Mouse (Mus musculus) adrenal gland (tissue): ENCODE measurements around the gene Dysf.

Experiments
- intact Hi-C: fragments of 180-260 bp; cut with DNase I; formaldehyde crosslinking; loops from one replicate; pipeline ENCODE4 v1.15.1; 2025

Dysf gene

GRCm38 (mm10) chr6:84156481-84157025 is 148.2 kb downstream of the Dysf start:
- intact Hi-C loops, result no loop called here

GRCm38 (mm10) chr6:84159046-84159445 is 150.7 kb downstream of the Dysf start:
- intact Hi-C loops, result no loop called here

GRCm38 (mm10) chr6:84167612-84168011 is 159.2 kb downstream of the Dysf start:
- intact Hi-C loops, result no loop called here

DNA sequence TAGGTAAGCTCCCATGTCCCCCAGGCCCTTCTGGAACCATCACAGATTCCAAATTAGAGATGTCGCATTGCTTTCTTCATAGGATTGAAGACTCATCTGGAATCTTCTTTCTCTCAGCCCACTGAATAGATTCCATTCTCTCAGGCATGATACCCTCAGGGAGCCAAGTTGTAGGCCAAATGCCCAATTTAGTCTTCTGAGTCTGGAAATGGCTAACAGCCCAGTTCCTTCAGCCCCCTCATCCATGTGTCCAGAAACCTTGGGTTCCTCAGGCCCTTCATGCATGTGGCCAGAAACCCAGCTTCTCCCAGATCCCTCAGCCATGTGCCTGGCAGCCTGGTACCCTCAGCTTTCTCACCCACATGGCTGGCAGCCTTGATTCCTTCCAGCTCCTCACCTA is 160.2 kb downstream of the Dysf start:
- intact Hi-C loops, result no loop called here

DNA sequence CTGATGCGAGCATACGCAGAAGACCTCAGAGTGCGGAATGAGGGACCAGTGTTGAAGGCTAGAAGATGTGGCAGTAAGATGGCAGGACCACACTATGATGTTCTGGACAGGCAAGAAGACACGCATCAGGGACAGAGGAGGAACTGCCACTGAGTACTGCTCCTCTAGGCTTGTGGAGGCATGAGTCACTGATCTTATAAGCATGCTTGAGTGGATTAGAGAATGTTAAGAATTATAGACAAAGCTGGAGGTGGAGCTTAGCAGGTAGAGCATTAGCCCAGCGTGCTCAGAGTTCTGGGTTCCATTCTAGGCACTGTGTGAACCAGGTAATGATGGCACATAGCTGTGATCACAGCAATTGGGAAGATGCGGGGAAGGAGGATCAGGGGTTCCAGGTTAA is 165.2 kb downstream of the Dysf start:
- intact Hi-C loops, result no loop called here

- intact Hi-C loops, result no loop called here
Observed at GRCm38 (mm10) chr6:84178776-84179405, 170.5 kb downstream of the Dysf start.

- intact Hi-C loops, result no loop called here
Observed at GRCm38 (mm10) chr6:84181452-84181851, 173.1 kb downstream of the Dysf start.

GRCm38 (mm10) chr6:84191656-84192250 is 183.4 kb downstream of the Dysf start:
- intact Hi-C loops, result no loop called here

GRCm38 (mm10) chr6:84196511-84196910 is 188.1 kb downstream of the Dysf start:
- intact Hi-C loops, result no loop called here

GRCm38 (mm10) chr6:84197811-84198213 is 189.4 kb downstream of the Dysf start:
- intact Hi-C loops, result no loop called here

DNA sequence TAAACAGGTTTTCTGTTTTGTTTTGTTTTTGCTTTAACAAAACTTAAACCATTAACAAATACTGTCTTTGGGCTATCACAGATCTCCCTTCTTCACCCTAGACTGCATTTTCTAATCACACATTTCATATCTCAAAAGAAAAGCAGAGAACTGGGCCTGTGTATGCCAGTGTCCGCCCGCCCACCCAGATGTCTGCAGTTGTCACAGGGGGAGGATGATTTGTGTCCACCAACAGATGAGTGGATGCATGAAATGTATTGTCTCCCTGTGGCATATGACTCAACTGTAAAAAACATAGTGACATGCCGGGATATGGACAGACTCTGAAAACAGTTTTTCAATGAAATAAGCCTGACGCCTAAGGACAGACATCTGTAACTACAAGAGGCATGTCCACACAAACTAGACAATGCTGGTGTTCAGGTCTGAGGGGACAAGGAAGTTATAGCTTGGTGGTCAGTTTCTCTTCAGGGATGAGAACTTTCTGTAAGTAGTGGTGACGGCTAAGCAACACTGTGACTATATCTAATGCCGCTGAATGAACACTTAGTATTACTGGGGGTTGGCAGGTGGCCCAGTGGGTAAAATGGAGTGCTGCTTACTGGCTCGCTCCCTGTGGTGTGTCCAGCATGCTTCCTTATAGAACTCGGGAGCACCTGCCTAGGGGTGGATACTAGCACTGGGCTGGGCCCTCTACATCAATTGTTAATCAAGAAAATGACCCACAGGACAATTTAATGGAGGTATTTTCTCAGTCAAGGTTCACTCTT is 193.5 kb downstream of the Dysf start:
- intact Hi-C loops, result no loop called here

GRCm38 (mm10) chr6:84205611-84206010 is 197.2 kb downstream of the Dysf start:
- intact Hi-C loops, result no loop called here

DNA sequence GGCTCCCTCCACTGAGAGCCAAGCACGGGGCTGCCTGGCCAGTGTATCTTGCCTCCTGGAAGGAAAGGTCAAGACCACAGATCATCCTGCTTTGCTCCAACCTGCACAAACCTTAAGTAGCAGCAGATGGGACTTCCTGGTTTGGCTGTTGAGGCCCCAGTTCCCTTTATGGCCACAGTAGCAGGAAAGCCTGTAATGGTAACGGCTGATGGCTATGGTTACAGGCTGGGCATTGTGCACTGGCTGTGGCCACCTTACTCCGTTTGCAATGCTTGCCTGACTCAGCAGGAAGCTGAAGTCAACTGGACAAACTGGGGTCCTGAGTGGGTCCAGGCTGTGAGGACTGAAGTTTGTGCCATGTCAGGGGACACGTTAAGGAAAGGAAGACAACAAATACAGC is 200.2 kb downstream of the Dysf start:
- intact Hi-C loops, result no loop called here

- intact Hi-C loops, result no loop called here
Observed at GRCm38 (mm10) chr6:84209736-84210434, 201.5 kb downstream of the Dysf start.

- intact Hi-C loops, result no loop called here
Observed at GRCm38 (mm10) chr6:84211473-84211872, 203.1 kb downstream of the Dysf start.

GRCm38 (mm10) chr6:84213101-84213500 is 204.7 kb downstream of the Dysf start:
- intact Hi-C loops, result no loop called here

- intact Hi-C loops, result no loop called here
Observed at GRCm38 (mm10) chr6:84217216-84217933, 209.0 kb downstream of the Dysf start.

GRCm38 (mm10) chr6:84219119-84219518 is 210.7 kb downstream of the Dysf start:
- intact Hi-C loops, result no loop called here

DNA sequence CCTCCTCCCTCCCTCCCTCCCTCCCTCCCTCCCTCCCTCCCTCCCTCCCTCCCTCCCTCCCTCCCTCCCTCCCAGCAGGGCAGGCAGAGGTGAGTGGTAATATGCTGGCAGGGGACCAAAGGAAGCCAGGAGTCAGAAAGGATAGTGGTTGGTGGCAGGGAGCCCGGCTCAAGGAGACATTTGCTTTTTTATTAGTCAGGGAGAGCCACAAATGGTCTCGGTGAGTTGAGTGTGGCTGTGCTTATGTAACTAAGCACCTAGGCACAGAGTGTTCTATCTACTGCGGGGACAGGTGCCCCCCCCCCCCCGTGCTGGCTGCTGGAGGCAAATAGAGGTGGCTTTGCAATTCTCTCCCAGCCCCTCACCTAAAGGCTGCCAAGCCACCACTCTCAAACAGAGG is 216.5 kb downstream of the Dysf start:
- intact Hi-C loops, result no loop called here

GRCm38 (mm10) chr6:84225587-84225986 is 217.2 kb downstream of the Dysf start:
- intact Hi-C loops, result no loop called here

DNA sequence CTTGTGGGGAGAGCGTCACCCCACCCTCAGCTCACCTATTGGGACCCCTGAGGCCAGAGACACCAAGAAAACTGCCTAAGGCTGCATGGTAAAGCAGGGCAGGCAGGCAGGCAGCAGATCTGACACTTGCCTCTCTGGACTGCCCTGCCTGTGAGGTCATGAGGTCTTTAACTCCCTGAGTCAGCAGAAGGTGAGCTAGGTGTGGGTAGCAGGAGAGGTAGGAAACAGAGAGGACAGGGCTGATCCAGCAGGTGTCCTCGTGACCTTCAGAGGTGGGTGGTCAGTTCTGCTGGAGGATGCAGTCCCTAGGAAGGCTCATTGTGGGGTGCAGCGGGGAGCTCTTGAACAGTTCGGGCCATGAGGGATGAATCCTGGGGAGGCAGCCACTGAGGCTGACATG is 219.8 kb downstream of the Dysf start:
- intact Hi-C loops, result no loop called here
